Mouse (Mus musculus) heart, postnatal 10 days (tissue): ENCODE measurements at regions not wholly inside any gene's neighbourhood (a gene's known extent, or its start where the extent isn't known, plus 50 kb on each side); places are given as distances from the start of the nearest gene placed in this dataset.
A peak's percentile ranks its signal among the peaks of the same experiment; 100 is the strongest.

Experiments
- DNase-seq, 2 experiments: peaks; one replicate each; pipeline ENCODE4 v3.0.0; 2021
- intact Hi-C: fragments of 180-260 bp; cut with DNase I; formaldehyde crosslinking; loops from one replicate; pipeline ENCODE4 v1.15.1; 2025

GRCm38 (mm10) chr1:38739018-38739417 is 74.3 kb upstream of the Aff3 start:
- intact Hi-C loops: no loop called here
- no peak for DNase-seq

GRCm38 (mm10) chr1:38735768-38736167 is 71.0 kb upstream of the Aff3 start:
- peak; percentile 34 to 37 for DNase-seq
- intact Hi-C loops: no loop called here

GRCm38 (mm10) chr1:38733201-38733600 is 68.4 kb upstream of the Aff3 start:
- intact Hi-C loops: no loop called here
- no peak for DNase-seq

DNA sequence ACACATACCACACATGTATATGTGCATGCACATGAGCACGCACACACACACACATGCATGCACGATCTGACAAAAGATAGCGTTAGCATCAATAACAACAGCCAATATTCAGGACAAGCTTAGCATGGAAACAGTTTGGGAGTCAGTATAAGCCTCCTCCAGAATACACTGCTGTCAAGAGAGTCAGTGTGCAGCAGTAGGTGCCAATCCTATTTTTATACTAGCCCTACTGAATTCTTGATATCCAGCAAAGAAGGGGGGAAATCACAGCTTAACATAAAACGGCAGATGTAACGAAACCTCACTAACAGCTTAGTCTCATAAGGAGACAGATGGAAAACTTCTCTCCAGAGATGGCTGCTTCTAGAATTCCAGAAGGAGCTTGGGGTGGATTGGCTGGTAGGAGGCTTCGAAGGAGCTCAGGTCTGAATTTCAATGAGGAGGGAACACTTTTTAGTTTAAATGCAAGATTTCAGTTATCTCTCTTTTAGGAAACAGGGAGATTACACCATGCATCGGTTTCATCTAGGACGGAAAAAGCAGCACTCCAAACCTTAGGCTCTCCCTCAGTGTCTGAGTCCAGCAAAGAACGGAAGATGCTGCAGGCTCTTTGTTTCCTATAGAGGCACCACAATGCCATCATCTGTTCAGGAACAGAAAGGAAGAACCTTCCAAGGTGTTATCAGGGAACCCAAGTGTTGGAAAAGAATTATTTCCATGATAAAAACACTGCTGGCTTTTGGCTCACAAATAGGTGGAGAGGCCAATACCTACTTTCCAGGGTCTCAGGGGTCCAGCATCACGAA is 65.4 kb upstream of the Aff3 start:
- intact Hi-C loops: no loop called here
- DNase-seq: no peak

DNA sequence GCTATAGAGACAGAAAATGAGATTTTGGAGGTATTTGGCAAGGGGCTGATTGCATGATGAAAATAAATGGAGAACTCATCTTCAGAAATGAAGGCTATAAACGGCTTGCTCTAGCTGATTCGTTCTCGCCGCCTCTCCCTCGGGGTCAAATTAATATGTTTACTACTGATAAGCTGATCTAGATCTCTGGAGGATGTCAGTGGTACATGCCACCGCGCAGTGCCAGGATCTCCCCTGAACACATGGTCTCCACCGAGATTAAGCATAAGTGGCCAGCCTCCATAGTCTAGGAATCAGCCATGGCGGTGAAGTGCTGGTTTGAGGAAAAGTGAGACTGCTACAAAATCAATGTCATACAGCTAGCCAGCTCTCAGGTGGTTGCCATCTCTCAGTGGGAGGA is 61.0 kb upstream of the Aff3 start:
- intact Hi-C loops: no loop called here
- no peak for DNase-seq

- no peak for DNase-seq
- intact Hi-C loops: loop anchor here (5.0 kb wide), 1 partner anchor 43 kb away; no protein-coding TSS in a partner anchor
Observed at GRCm38 (mm10) chr1:38724631-38725030, 59.9 kb upstream of the Aff3 start.

GRCm38 (mm10) chr1:38722155-38722554 is 57.4 kb upstream of the Aff3 start:
- no peak for DNase-seq
- intact Hi-C loops: loop anchor here (5.0 kb wide), 1 partner anchor 45 kb away; no protein-coding TSS in a partner anchor

DNA sequence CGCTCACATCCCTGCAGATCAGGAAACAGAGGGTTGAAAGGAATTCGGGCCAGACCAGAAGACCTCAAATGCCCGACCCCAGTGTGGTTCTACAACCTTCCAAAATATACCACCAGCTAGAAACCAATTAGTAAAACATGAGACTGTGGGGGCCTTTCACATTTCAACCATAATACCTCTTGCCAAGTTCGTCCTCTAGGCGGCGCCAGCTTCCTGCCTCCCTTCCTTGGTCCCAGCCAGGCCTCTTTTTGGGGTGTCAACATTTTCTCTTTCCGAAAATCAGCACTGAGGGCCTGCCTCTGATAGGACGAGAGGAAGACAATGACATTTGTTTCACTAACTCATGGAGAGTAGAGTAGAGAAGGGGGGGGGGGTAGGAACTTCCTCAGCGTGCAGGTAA is 55.5 kb upstream of the Aff3 start:
- peak in 1 of 2 experiments; percentile 4 for DNase-seq
- intact Hi-C loops: loop anchor here (5.0 kb wide), 1 partner anchor 47 kb away; no protein-coding TSS in a partner anchor

DNA sequence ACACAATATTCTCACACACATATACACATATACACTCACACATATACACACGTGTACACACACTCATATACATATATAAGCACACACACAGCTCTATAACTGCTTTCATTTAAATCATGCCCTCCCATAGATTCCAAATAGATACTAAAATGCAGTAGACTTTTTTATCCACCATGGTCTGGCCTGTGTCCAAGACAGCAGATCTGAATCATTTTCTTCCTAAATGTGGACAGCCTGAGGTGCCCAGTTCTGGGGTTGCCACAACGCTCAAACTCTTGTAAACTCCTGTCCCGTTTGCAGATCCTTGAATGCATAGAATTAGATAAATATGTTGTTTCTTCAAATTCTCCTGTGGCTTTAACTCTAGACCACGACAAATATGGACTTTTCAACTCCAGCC is 50.9 kb upstream of the Aff3 start:
- intact Hi-C loops: no loop called here
- DNase-seq: no peak
